Mouse (Mus musculus): ENCODE measurements at regions not wholly inside any gene's neighbourhood (a gene's known extent, or its start where the extent isn't known, plus 50 kb on each side); places are given as distances from the start of the nearest gene placed in this dataset.

GRCm38 (mm10) chr4:80442711-80443110 is 391.2 kb upstream of the Tyrp1 start:
- DNase-seq (ENCODE audit: low spot score in 2 of 2) = no peak

GRCm38 (mm10) chr4:80463615-80464014 is 370.3 kb upstream of the Tyrp1 start:
- no peak for DNase-seq (ENCODE audit: low spot score in 2 of 2)

- DNase-seq (ENCODE audit: low spot score in 2 of 2) = no peak
Measured at GRCm38 (mm10) chr4:80475736-80476478, 358.0 kb upstream of the Tyrp1 start.

GRCm38 (mm10) chr4:80515087-80515486 is 318.8 kb upstream of the Tyrp1 start:
- no peak for DNase-seq (ENCODE audit: low spot score in 2 of 2)

- DNase-seq (ENCODE audit: low spot score in 2 of 2) = peak; percentile 6 to 8
Measured at GRCm38 (mm10) chr4:80517476-80518285, 316.2 kb upstream of the Tyrp1 start.

- no peak for DNase-seq (ENCODE audit: low spot score in 2 of 2)
Measured at GRCm38 (mm10) chr4:80518589-80518988, 315.3 kb upstream of the Tyrp1 start.

- DNase-seq (ENCODE audit: low spot score in 2 of 2) = no peak
Measured at GRCm38 (mm10) chr4:80539854-80540253, 294.1 kb upstream of the Tyrp1 start.

- no peak for DNase-seq (ENCODE audit: low spot score in 2 of 2)
Measured at GRCm38 (mm10) chr4:80545086-80545485, 288.8 kb upstream of the Tyrp1 start.

- DNase-seq (ENCODE audit: low spot score in 2 of 2) = no peak
Measured at GRCm38 (mm10) chr4:80589438-80589837, 244.5 kb upstream of the Tyrp1 start.

- no peak for DNase-seq (ENCODE audit: low spot score in 2 of 2)
Measured at GRCm38 (mm10) chr4:80628271-80628670, 205.7 kb upstream of the Tyrp1 start.

- no peak for DNase-seq (ENCODE audit: low spot score in 2 of 2)
Measured at GRCm38 (mm10) chr4:80629251-80629650, 204.7 kb upstream of the Tyrp1 start.

GRCm38 (mm10) chr4:80630260-80630659 is 203.7 kb upstream of the Tyrp1 start:
- DNase-seq (ENCODE audit: low spot score in 2 of 2) = no peak

- DNase-seq (ENCODE audit: low spot score in 2 of 2) = no peak
Measured at GRCm38 (mm10) chr4:80631041-80631440, 202.9 kb upstream of the Tyrp1 start.

- no peak for DNase-seq (ENCODE audit: low spot score in 2 of 2)
Measured at GRCm38 (mm10) chr4:80631441-80631840, 202.5 kb upstream of the Tyrp1 start.

GRCm38 (mm10) chr4:80638381-80638780 is 195.5 kb upstream of the Tyrp1 start:
- no peak for DNase-seq (ENCODE audit: low spot score in 2 of 2)

Data from urinary bladder, postnatal 36 days (tissue).